Mouse (Mus musculus): ENCODE measurements around the gene Aldh1b1. TPM values are rescaled to one million over a fixed set of nuclear protein-coding genes. Genes with fewer than 3 reads are reported as not detected.

Aldh1b1 gene
- polyA plus RNA-seq, 1 experiment from 2014 or later, result 350 TPM

DNA sequence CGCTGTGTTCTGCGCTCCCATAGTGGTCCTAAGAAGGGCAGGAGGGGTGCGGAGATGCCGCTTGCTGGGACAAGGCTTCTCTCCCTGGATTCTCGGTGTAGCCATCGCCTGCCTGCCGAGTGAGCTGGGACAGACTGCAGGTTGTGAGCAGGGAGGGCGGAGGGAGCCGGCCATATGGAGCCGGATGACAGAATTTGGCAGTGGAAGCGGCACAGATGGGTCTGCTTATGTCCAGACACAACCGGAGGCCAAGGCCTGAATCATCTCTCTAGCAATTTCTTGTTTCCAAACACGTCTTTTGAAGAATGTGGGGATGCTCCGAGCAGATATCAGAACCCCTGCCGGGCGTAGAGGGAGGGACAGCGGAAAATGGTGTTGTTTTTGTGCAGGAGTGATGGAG lies 42.9 kb upstream of the Aldh1b1 start:
- Histone ChIP-seq H3K27me3 (replicated peaks; ENCODE audit: control insufficient read depth, insufficient read depth, low read length) (no peaks in the 10 kb centered on the region), H3K9ac (ENCODE audit: low read depth, low read length) (no peak overlapping the region), H3K36me3 (ENCODE audit: control insufficient read depth, insufficient read depth) (no peaks in the 10 kb centered on the region), H3K27ac (ENCODE audit: low read depth, low read length) (no peak overlapping the region), H3K9me3 (ENCODE audit: control insufficient read depth) (no peaks in the 10 kb centered on the region), H3K4me3 (ENCODE audit: low read depth, low read length) (no peak overlapping the region), H3K4me1 (replicated peaks; ENCODE audit: control insufficient read depth, insufficient read depth, low read length) (no peaks in the 10 kb centered on the region), H3K4me2 (replicated peaks; ENCODE audit: low read depth) (no peak overlapping the region)
- ATAC-seq, result no peak
- 64% methylated on average over 17 of the region's 17 CpGs for WGBS
- TF ChIP-seq CTCF (IDR thresholded peaks at IDR 0.05; ENCODE audit: low read depth), result peak; percentile 42; the same call in 1 of the 2 replicates

DNA sequence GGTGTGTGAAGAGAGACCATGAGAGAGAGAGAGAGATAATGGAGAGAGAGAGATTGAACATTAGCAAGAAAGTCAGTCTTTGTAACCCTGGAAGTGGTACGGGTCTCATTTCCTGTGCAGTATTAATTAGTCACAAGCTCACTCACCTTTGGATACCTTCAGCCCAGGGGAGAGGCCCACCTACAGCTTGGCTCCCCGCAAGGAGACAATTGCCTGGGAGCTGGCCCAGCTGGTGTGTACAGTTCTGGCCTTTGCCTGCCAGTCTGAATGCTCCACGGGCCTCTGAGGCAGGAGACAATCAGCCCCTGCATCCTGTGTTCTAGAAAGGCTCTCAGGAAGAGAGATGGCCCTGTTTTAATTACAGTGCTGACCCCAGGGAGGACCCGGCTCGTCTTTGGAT lies 40.9 kb upstream of the Aldh1b1 start:
- WGBS, result 50% methylated on average over 5 of the region's 5 CpGs
- ATAC-seq, result 0 out of 2 replicates have a peak, but pooled peaks have one; percentile 20

DNA sequence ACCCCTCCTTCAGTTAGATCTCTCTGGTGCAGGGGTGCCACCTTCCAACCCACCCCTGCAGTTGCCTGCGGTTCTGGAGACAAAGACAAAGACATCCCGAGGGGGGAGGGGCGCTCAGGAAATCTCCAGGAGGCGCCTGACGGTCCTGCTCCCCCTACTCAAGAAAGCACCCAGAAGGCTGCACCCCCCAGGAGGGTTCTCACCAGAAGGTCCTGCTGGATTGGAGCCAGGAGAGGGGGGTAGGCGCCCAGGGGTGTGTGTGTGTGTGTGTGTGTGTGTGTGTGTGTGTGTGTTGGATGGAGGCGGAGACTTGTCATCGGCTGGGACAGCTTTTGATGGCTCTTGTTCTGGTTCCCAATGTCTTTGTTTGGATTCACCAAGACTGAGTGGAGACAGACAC lies 39.4 kb upstream of the Aldh1b1 start:
- Histone ChIP-seq H3K9ac (ENCODE audit: low read depth, low read length) (no peak overlapping the region), H3K9me3 (ENCODE audit: control insufficient read depth) (no peaks in the 10 kb centered on the region), H3K4me2 (replicated peaks; ENCODE audit: low read depth) (no peak overlapping the region), H3K4me1 (replicated peaks; ENCODE audit: control insufficient read depth, insufficient read depth, low read length) (0 out of 2 replicates have a peak, but pooled peaks cover 3% of the 10 kb centered on the region), H3K27me3 (replicated peaks; ENCODE audit: control insufficient read depth, insufficient read depth, low read length) (no peaks in the 10 kb centered on the region), H3K4me3 (ENCODE audit: low read depth, low read length) (no peak overlapping the region), H3K27ac (ENCODE audit: low read depth, low read length) (no peak overlapping the region), H3K36me3 (ENCODE audit: control insufficient read depth, insufficient read depth) (no peaks in the 10 kb centered on the region)
- WGBS, result 67% methylated on average over 8 of the region's 8 CpGs
- ATAC-seq, result no peak
- no peak for TF ChIP-seq CTCF (IDR thresholded peaks at IDR 0.05; ENCODE audit: low read depth)

More for the DNA sequence above, 40.9 kb upstream of the Aldh1b1 start:
- H3K4me3 ChIP-seq (ENCODE audit: low read depth, low read length), result no peak overlapping the region
- H3K9me3 ChIP-seq (ENCODE audit: control insufficient read depth), result no peaks in the 10 kb centered on the region
- H3K4me1 ChIP-seq (replicated peaks; ENCODE audit: control insufficient read depth, insufficient read depth, low read length), result no peaks in the 10 kb centered on the region
- H3K9ac ChIP-seq (ENCODE audit: low read depth, low read length), result no peak overlapping the region
- H3K27me3 ChIP-seq (replicated peaks; ENCODE audit: control insufficient read depth, insufficient read depth, low read length), result no peaks in the 10 kb centered on the region
- H3K27ac ChIP-seq (ENCODE audit: low read depth, low read length), result no peak overlapping the region
- no peak for TF ChIP-seq CTCF (IDR thresholded peaks at IDR 0.05; ENCODE audit: low read depth)
- no peak overlapping the region for H3K4me2 ChIP-seq (replicated peaks; ENCODE audit: low read depth)
- no peaks in the 10 kb centered on the region for H3K36me3 ChIP-seq (ENCODE audit: control insufficient read depth, insufficient read depth)

DNA sequence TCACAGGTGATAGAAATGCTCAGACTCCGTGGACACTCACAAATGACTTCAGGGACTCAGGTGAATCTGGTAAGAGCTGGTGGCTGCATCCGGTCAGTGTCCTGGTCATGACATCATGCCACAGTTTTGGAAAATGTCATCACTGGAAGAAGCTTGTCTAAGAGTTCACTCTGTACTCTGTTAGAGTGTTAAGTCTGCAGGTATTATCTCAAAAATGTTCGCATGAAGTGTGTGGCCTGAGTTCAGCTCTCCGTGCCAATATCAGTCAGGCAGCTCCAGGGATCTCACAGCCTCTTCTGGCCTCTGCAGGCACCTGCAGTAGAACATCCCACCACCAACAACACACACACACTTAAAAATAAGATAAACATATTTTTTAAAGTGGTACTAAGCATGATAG lies 36.2 kb upstream of the Aldh1b1 start:
- H3K4me2 ChIP-seq (replicated peaks; ENCODE audit: low read depth), result no peak overlapping the region
- H3K4me1 ChIP-seq (replicated peaks; ENCODE audit: control insufficient read depth, insufficient read depth, low read length), result 0 out of 2 replicates have a peak, but pooled peaks cover 3% of the 10 kb centered on the region
- H3K9me3 ChIP-seq (ENCODE audit: control insufficient read depth), result no peaks in the 10 kb centered on the region
- WGBS, result 90% methylated on average over 4 of the region's 4 CpGs
- no peak overlapping the region for H3K9ac ChIP-seq (ENCODE audit: low read depth, low read length)
- no peak for TF ChIP-seq CTCF (IDR thresholded peaks at IDR 0.05; ENCODE audit: low read depth)
- H3K27me3 ChIP-seq (replicated peaks; ENCODE audit: control insufficient read depth, insufficient read depth, low read length), result 0 out of 2 replicates have a peak, but pooled peaks cover 4% of the 10 kb centered on the region
- ATAC-seq, result no peak
- H3K36me3 ChIP-seq (ENCODE audit: control insufficient read depth, insufficient read depth), result no peaks in the 10 kb centered on the region
- H3K27ac ChIP-seq (ENCODE audit: low read depth, low read length), result no peak overlapping the region
- H3K4me3 ChIP-seq (ENCODE audit: low read depth, low read length), result no peak overlapping the region

GRCm38 (mm10) chr4:45763288-45764140 lies 35.3 kb upstream of the Aldh1b1 start:
- Histone ChIP-seq H3K36me3 (ENCODE audit: control insufficient read depth, insufficient read depth) (no peaks in the 10 kb centered on the region), H3K4me3 (ENCODE audit: low read depth, low read length) (0 out of 2 replicates have a peak overlapping the region, but pooled peaks have one; percentile 12), H3K27me3 (replicated peaks; ENCODE audit: control insufficient read depth, insufficient read depth, low read length) (0 out of 2 replicates have a peak, but pooled peaks cover 4% of the 10 kb centered on the region), H3K9ac (ENCODE audit: low read depth, low read length) (no peak overlapping the region), H3K4me1 (replicated peaks; ENCODE audit: control insufficient read depth, insufficient read depth, low read length) (0 out of 2 replicates have a peak, but pooled peaks cover 3% of the 10 kb centered on the region), H3K9me3 (ENCODE audit: control insufficient read depth) (no peaks in the 10 kb centered on the region), H3K4me2 (replicated peaks; ENCODE audit: low read depth) (peak overlapping the region; percentile 60), H3K27ac (ENCODE audit: low read depth, low read length) (no peak overlapping the region)
- 23% methylated on average over 18 of the region's 18 CpGs for WGBS
- no peak for ATAC-seq
- no peak for TF ChIP-seq CTCF (IDR thresholded peaks at IDR 0.05; ENCODE audit: low read depth)

DNA sequence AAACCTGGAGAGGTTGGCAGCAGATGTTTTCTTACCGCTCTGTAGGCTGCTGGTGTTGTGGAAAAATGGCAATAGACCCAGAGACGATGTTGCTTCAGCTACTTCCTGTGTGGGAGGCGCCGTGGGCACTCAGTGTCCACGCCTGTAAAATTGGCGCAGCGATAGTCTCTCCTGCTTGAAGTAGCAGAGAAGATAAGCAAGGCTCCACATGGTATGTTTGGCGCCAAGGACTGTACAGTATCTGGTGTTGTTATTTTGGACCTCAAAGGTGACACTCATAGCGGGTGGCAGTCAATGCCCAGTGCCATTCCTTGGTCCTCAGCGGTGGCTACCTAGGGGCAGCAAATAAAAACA lies 34.7 kb upstream of the Aldh1b1 start:
- H3K4me2 ChIP-seq (replicated peaks; ENCODE audit: low read depth), result peak overlapping the region; percentile 60
- 22% methylated on average over 10 of the region's 10 CpGs for WGBS
- ATAC-seq, result no peak
- no peak for TF ChIP-seq CTCF (IDR thresholded peaks at IDR 0.05; ENCODE audit: low read depth)
- H3K36me3 ChIP-seq (ENCODE audit: control insufficient read depth, insufficient read depth), result no peaks in the 10 kb centered on the region
- H3K9me3 ChIP-seq (ENCODE audit: control insufficient read depth), result no peaks in the 10 kb centered on the region
- no peak overlapping the region for H3K27ac ChIP-seq (ENCODE audit: low read depth, low read length)
- 0 out of 2 replicates have a peak, but pooled peaks cover 4% of the 10 kb centered on the region for H3K27me3 ChIP-seq (replicated peaks; ENCODE audit: control insufficient read depth, insufficient read depth, low read length)
- H3K4me3 ChIP-seq (ENCODE audit: low read depth, low read length), result 0 out of 2 replicates have a peak overlapping the region, but pooled peaks have one; percentile 12
- no peak overlapping the region for H3K9ac ChIP-seq (ENCODE audit: low read depth, low read length)
- H3K4me1 ChIP-seq (replicated peaks; ENCODE audit: control insufficient read depth, insufficient read depth, low read length), result 0 out of 2 replicates have a peak, but pooled peaks cover 3% of the 10 kb centered on the region

All from intestine, postnatal 0 days (tissue).